Mouse (Mus musculus) liver, adult (tissue): Measurements from ENCODE around the gene Map3k20.

ENCODE experiments used
- GATA4 ChIP-seq: IDR thresholded peaks from 2 replicates; pipeline ENCODE4 v1.6.1; 2014; ENCODE audit warnings: mild to moderate bottlenecking, low read length; ENCODE audit not compliant: insufficient replicate concordance

Map3k20 gene

GRCm38 (mm10) chr2:72285256-72285887, at the start of gene Map3k20:
Gene Map3k20, plus strand, starts transcription at chr2:72285637.
- TF ChIP-seq GATA4: no peak

DNA sequence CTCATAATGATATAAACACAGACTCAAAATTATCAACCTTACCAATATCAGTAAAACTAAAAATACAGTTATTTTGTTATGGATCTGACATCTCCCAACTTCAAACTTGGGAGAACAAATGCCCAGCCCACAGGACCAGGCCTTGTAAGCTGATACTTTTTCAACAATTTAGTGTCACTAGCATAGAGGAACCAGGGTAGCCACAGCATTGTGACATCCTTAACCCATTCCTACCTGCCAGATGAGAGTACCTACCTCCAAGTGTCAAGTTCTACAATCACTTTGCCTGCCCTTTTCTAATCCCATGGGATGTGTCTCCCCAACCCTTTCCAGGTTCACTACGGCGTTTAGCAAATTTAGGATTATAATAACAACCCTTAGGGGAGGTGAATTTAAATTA, 47.0 kb upstream of the Map3k20 start:
- no peak for TF ChIP-seq GATA4

DNA sequence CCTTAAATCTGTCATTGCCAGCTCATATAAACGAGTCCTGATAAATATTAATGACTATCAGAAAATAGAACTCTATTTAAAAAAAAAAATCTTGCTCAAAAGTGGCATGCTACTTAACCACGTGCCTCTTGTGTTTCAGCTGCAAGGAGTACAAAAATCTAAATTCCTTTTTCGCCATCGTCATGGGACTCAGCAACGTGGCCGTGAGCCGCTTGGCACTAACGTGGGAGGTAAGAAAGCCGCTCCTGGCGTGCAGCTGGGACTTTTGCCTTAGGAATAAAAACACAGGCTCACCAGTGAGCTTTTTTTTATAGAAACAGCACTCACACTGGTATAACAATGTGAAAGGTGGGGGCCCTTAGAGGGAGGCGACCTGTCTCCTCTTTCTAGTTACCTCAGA, 46.5 kb upstream of the Map3k20 start:
- no peak for TF ChIP-seq GATA4

- TF ChIP-seq GATA4: no peak
Measured at GRCm38 (mm10) chr2:72239456-72239855, 46.0 kb upstream of the Map3k20 start.

DNA sequence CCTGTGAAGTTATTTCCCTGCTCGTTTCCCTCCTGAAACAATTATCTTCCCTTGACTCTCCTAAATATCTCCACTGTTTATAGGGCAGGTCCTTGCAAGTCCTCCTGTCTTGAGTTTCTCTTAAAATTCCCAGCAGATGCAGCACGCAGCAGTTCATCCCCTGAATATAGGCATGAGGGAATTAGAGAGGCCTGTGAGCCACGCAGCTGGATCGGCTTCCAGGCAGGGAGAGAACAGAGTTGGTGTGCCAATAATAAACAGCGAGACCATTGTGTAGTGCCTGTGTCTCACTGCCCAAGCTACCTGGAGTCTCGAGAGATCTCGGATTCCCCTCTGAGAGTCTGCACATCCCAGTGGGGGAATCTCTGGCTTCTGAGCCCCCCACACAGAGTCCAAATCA, 45.4 kb upstream of the Map3k20 start:
- TF ChIP-seq GATA4: no peak

GRCm38 (mm10) chr2:72240691-72241090, 44.7 kb upstream of the Map3k20 start:
- no peak for TF ChIP-seq GATA4

- TF ChIP-seq GATA4: no peak
Measured at GRCm38 (mm10) chr2:72241714-72242472, 43.5 kb upstream of the Map3k20 start.

DNA sequence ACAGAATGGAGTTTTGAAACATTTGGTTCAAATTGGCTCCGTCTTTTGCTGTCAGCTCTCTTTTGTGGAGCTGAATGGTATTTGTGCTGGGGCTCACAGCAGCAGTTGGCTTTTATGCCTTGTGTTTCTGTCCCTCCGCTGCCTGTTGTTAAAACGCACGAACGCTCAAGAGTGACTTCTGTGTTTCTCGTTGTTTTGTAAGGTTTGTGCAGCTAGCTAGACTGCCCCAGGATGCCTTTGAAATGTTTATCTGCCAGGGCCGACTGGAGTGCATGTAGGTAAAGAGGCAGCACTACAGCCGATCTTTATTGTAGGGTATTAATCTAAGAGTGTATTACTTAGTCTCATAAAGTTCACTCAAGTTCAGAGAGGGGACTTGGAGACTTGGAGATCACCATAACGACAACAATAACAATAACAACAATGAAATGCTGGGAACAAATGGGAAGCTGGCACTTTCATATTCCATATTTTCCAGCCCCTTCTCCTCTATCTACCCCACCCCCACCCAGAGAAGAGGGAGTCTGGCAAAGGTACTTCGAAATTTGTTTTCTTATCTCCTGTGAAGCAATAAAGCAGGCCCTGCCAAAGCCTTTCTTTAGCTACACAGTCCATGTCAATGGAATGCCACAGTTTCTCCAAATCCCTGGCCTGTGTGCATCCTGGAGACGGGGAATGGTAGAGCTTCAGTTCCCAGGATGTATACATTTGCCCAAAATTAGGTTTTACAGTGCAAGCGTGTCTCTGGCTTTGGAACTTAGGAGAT, 42.3 kb upstream of the Map3k20 start:
- TF ChIP-seq GATA4: peak; percentile 46; the same call in 1 of the 2 replicates

- no peak for TF ChIP-seq GATA4
Measured at GRCm38 (mm10) chr2:72245631-72246030, 39.8 kb upstream of the Map3k20 start.

GRCm38 (mm10) chr2:72246376-72246775, 39.1 kb upstream of the Map3k20 start:
- no peak for TF ChIP-seq GATA4

DNA sequence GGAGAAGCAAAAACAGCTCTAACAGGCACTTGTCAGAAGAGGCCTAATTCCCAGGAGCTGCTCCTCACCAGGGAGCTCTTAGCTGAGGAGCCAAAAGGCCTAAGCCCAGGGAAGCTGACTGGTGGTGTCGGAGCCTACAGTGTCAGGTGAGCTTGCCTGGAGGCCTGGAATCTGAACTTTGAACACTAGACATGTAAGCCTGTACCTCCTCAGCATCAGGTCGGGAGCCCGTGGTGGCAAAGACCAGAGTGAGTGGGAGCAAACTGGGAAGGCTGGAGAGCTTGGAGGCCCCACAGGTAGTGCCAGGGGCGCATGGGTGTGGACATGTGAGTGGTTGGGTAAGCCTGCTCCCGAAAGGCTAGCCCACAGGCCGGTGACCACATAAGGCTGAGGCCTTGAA, 37.6 kb upstream of the Map3k20 start:
- TF ChIP-seq GATA4: no peak

DNA sequence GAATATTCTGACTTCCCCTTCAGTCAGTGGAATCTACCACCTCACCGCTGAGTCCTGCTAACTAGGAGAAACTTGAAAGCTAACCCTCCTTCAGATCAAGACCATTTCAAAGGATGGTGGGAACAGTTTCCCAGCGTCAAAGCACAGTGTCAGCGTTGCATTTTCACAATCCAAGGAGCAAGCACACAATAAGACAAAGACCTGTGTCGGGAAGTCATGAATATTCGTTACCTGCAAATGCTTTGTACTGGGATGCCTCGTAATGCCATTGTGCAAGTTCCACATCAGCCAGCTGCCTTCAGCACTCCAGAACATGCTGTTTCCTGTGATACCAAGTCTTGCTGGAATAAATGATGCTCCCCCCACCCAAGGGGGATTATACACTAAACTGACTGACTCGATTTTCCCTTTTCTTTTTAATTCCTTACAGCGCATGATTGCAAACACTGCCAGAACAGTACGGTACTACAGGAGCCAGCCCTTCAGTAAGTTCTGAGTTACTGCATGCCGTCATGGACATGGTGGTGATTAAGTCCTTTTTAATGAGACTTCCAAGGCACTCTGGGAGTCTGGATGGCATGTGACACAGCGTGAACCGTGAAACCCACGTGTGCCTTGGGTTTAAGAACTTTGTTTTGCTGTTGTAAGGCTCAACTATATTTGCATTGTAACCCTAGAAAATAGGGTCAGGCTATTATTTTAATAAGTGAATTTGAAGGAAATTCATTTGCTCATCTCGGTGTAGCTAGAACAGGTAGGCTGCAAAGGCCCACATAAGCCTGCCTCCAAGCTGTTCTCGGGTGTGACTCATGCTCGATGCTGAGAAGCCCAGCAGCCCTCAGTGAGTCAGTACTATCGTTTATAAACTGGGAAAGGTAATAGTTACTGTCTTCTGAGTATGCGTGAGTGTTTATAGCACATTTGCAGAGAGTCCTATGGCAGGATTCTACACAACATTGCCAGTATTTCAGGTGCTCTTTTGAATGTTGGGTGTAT, 32.6 kb upstream of the Map3k20 start:
- TF ChIP-seq GATA4: no peak

DNA sequence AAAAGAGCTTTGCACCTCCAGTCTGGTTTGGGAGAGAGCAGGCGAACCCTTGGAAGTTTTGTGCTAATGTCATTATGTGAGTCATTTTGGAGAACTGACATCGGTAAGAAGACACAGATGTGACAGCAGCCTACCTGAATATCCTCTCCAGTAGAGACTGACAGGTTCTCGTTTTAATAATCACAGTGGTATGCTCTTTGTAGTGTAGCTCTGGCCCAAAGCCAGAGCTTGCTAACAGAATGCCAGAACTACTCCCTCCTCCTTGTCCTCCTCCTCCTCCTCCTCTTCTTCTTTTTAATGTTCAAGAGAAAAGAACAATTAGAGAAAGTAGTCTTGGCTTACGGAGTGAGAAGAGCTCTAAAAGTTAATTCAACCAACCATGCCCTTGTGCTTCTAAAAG, 31.6 kb upstream of the Map3k20 start:
- no peak for TF ChIP-seq GATA4

GRCm38 (mm10) chr2:72254813-72255582, 30.4 kb upstream of the Map3k20 start:
- no peak for TF ChIP-seq GATA4

- no peak for TF ChIP-seq GATA4
Measured at GRCm38 (mm10) chr2:72260704-72261103, 24.7 kb upstream of the Map3k20 start.
